Mouse (Mus musculus) lung, embryonic 14.5 days (tissue): ENCODE measurements at regions not wholly inside any gene's neighbourhood (a gene's known extent, or its start where the extent isn't known, plus 50 kb on each side); places are given as distances from the start of the nearest gene placed in this dataset.

Experiments
- ATAC-seq: fragments of 200-750 bp; cut with Nextera tagmentation; 2 replicates; pipeline ENCODE4 v1.8.0; 2017; ENCODE audit warnings: mild to moderate bottlenecking, moderate TSS enrichment, moderate library complexity; ENCODE audit not compliant: insufficient read depth
- DNase-seq: peaks from one replicate; pipeline ENCODE4 v3.0.0-alpha.2; 2015
- H3K27ac ChIP-seq: fragments of 300-500 bp; sonication (generic); 2 replicates; pipeline ENCODE4 v1.5.1; 2014; ENCODE audit warnings: low read depth, mild to moderate bottlenecking, moderate library complexity
- H3K27me3 ChIP-seq: fragments of 300-500 bp; sonication (generic); 2 replicates; pipeline ENCODE4 v1.6.1; 2014; ENCODE audit warnings: low read length, control low read depth; ENCODE audit not compliant: insufficient read depth
- H3K36me3 ChIP-seq: fragments of 300-500 bp; sonication (generic); 2 replicates; pipeline ENCODE4 v1.6.1; 2014; ENCODE audit warnings: control low read depth; ENCODE audit not compliant: insufficient read depth
- H3K4me1 ChIP-seq: fragments of 300-500 bp; sonication (generic); 2 replicates; pipeline ENCODE4 v1.6.1; 2014; ENCODE audit warnings: antibody characterized with exemption, control low read depth; ENCODE audit not compliant: insufficient read depth
- H3K4me2 ChIP-seq: fragments of 300-500 bp; sonication (generic); 2 replicates; pipeline ENCODE4 v1.6.1; 2014; ENCODE audit warnings: mild to moderate bottlenecking
- H3K4me3 ChIP-seq: fragments of 300-500 bp; sonication (generic); 2 replicates; pipeline ENCODE4 v1.5.1; 2014; ENCODE audit warnings: low read depth, low read length
- H3K9ac ChIP-seq: fragments of 300-500 bp; sonication (generic); 2 replicates; pipeline ENCODE4 v1.6.1; 2014
- H3K9me3 ChIP-seq: fragments of 300-500 bp; sonication (generic); 2 replicates; pipeline ENCODE4 v1.6.1; 2016; ENCODE audit warnings: low read depth, low read length, control low read depth
- CTCF ChIP-seq: IDR thresholded peaks from 2 replicates; pipeline ENCODE4 v1.5.1; 2016; ENCODE audit warnings: antibody characterized with exemption, low read depth
- WGBS: fragments of 180-500 bp; shearing (Covaris S2); extraction: QIAGEN DNeasy Blood & Tissue Kit; methylation state at CpG from one replicate; pipeline ENCODE4 v1.1.7; 2014; 5-methylcytosine and 5-hydroxymethylcytosine counted together

DNA sequence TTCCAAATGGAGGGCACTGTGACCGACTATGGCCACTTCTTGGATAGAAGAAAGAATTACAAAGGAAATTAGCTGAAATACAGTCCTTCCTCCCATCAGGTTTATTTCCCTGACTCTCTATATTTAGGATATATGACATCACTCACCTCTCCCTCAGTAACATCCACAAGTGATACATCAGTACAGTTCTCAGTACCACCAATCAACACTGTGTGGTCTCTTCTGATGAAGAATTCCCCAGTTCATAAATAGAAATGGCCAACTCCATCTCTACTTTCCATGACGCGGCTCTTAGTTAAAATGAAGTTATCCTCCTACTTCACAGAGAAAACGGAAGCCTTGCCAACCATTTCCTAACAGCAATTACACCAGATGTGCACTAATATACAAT is 208.3 kb upstream of the Dio2 start:
- Histone ChIP-seq H3K9me3 (no peaks in the 10 kb centered on the region), H3K27me3 (no peaks in the 10 kb centered on the region), H3K9ac (no peak overlapping the region), H3K36me3 (no peaks in the 10 kb centered on the region), H3K4me3 (no peak overlapping the region), H3K27ac (no peak overlapping the region), H3K4me2 (no peak overlapping the region), H3K4me1 (no peaks in the 10 kb centered on the region)
- no peak for TF ChIP-seq CTCF
- WGBS: 79% methylated on average over 4 of the region's 4 CpGs
- no peak for DNase-seq
- ATAC-seq: no peak

DNA sequence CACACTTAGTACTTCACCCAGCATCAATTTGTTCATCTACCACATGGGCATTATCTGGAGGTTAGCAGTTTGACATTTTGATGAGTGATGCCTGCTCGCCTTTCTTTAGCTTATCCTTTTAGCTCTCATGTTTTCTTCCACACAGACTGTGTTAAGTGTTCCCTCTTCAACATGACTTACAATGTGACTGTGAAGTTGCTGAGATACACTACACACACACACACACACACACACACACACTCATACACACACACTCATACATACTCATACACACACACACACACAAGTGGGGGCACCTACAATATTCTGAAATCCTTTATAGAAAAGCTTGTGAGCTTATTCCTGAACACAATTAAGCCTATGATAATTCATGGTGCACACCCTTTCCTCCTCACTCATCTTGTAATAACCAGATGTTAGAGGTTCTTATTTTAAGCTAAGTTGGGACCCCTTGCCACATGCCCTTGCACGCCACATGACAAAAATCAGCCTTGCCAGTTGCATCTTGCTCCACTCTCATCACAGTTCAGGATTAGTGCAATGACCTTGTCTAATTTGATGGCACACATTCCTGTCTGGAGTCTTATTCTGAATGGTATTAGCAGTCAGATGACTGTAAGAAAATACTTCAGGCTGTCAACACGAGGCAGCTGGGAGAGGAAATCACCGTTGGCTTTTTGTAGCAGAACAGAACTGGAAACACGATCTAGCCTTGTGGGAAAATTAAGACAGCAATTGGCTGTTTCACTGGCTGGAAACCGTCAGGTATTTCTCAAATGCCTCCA is 207.7 kb upstream of the Dio2 start:
- Histone ChIP-seq H3K9me3 (no peaks in the 10 kb centered on the region), H3K4me3 (no peak overlapping the region), H3K27ac (no peak overlapping the region), H3K4me1 (no peaks in the 10 kb centered on the region), H3K27me3 (no peaks in the 10 kb centered on the region), H3K36me3 (no peaks in the 10 kb centered on the region), H3K4me2 (no peak overlapping the region), H3K9ac (no peak overlapping the region)
- no peak for DNase-seq
- no peak for TF ChIP-seq CTCF
- ATAC-seq: no peak
- WGBS: 54% methylated on average over 6 of the region's 6 CpGs

DNA sequence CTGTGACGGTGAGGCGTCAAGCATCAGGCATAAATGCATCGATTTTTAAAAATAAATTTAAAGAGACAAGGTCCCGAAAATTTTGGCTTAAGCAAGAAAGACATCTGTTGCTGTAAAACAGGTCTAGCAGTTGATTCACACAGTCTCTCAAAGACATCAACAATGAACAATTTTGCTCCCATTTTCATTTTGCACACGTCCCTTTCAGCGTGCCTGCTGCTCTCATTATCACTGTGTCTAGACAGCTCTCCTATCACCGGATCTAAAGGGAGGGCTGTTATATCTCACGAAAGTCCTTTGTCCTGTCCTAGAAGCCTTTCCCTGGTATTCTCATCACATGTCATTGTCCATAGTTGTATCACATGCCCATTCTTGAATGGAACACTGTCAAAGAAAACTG is 194.4 kb upstream of the Dio2 start:
- no peak for ATAC-seq
- Histone ChIP-seq H3K4me2 (no peak overlapping the region), H3K4me3 (no peak overlapping the region), H3K27ac (no peak overlapping the region), H3K9ac (no peak overlapping the region), H3K36me3 (no peaks in the 10 kb centered on the region), H3K4me1 (peaks cover 5% of the 10 kb centered on the region; the same call in 1 of the 2 replicates), H3K27me3 (no peaks in the 10 kb centered on the region), H3K9me3 (no peaks in the 10 kb centered on the region)
- TF ChIP-seq CTCF: no peak
- 91% methylated on average over 8 of the region's 8 CpGs for WGBS
- no peak for DNase-seq

DNA sequence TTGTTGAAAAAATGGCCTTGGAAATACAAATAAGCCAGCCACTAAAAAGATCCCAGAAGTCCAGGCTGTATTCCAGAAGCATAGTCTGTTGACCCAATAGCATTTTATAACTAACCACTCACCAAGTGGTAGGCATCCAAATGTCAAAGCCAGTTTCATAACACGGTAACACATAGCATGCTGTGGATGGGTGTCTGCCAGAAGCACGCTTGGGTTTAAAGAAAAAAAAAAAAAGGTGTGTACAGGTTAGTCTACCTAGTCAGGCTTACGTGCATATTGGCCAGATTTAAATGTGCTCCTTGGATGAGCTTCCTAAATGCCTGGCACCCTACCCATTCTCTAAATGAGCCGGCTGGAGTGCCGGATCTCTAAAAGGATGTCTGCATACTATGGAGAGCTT is 194.0 kb upstream of the Dio2 start:
- peaks cover 5% of the 10 kb centered on the region; the same call in 1 of the 2 replicates for H3K4me1 ChIP-seq

DNA sequence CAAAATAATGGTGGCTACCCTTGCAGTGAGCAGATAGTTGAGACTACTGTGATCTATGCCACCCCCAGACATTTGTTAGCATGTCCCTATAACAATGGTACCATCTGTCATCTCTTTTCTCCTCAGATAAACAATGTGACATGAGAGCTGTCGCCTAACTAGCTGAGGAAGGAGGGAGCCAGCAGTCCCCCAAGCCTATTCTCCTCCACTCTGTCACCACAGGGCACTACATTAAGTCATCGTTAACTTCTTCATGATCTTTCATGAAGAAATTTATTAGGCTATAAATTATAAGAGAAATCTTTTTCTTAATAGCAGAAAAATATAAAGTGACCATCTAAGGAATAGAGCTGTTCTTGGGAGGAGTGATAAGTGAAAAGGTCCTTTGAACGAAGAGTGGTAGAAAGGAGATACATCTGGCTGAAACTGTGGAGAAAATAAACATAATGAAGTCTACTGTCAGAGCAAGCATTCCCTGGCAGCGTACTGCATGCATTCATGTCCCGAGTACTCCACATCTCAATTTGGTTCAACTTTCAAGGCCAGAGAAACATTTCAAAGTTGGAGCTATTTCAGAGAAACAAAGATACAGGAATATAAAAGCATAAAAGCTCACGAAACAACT is 192.0 kb upstream of the Dio2 start:
- ATAC-seq (peak; percentile 91), DNase-seq (peak; percentile 86)
- H3K4me2 ChIP-seq: no peak overlapping the region

More for the DNA sequence above, 194.0 kb upstream of the Dio2 start:
- TF ChIP-seq CTCF: no peak
- Histone ChIP-seq H3K27me3 (no peaks in the 10 kb centered on the region), H3K9me3 (no peaks in the 10 kb centered on the region), H3K4me2 (no peak overlapping the region), H3K36me3 (no peaks in the 10 kb centered on the region), H3K4me3 (no peak overlapping the region), H3K9ac (no peak overlapping the region), H3K27ac (no peak overlapping the region)
- ATAC-seq (no peak), DNase-seq (no peak)
- WGBS: 90% methylated on average over 5 of the region's 5 CpGs

DNA sequence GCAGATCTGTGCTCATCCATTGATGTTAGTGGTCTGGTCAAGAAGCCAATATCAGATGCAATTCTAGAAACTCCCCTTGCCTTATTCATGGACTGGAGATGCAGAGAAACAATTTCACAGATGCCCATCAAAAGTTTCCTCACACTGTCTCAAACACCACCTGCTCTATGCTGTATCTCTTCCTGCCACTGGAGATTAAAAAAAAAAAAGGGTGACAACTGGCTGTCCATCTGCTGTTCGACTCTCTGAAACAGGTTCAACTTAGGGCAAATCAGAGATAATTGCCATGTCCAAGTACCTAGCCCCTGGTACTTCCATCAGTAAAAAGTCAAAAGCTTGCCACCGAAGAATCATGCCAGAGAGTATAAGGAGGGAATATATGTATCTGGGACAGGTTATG is 185.4 kb upstream of the Dio2 start:
- ATAC-seq: no peak
- WGBS: 82% methylated on average over 2 of the region's 2 CpGs

More for the DNA sequence above, 192.0 kb upstream of the Dio2 start:
- H3K27ac ChIP-seq: peak overlapping the region; percentile 9
- H3K4me3 ChIP-seq: no peak overlapping the region
- no peak for TF ChIP-seq CTCF
- no peaks in the 10 kb centered on the region for H3K9me3 ChIP-seq
- peaks cover 5% of the 10 kb centered on the region; the same call in 1 of the 2 replicates for H3K4me1 ChIP-seq
- 32% methylated on average over 6 of the region's 6 CpGs for WGBS
- no peaks in the 10 kb centered on the region for H3K36me3 ChIP-seq
- no peak overlapping the region for H3K9ac ChIP-seq
- no peaks in the 10 kb centered on the region for H3K27me3 ChIP-seq

DNA sequence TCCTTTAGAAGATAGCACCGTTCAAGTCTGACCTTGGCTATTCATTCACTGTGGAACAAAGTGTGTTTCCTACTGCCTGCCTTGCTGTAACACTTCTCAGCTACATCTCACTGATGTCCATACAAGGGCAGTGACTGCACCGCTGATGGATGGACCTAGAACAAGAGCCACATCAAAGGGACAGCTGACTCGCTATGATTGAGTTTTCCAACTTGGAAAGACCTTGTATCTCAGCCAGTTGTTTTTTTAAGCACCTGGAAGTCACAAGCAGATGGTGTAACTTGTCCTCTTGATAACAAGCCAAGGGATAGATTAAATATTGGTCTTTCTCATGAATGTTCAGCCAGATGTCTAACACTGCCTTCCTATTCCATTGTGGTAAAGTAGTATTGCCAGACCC is 184.9 kb upstream of the Dio2 start:
- H3K9ac ChIP-seq: no peak overlapping the region
- 57% methylated on average over 3 of the region's 3 CpGs for WGBS
- no peak overlapping the region for H3K27ac ChIP-seq
- H3K36me3 ChIP-seq: no peaks in the 10 kb centered on the region
- no peak overlapping the region for H3K4me3 ChIP-seq
- H3K27me3 ChIP-seq: no peaks in the 10 kb centered on the region
- TF ChIP-seq CTCF: no peak
- ATAC-seq (no peak), DNase-seq (no peak)
- H3K9me3 ChIP-seq: no peaks in the 10 kb centered on the region
- no peaks in the 10 kb centered on the region for H3K4me1 ChIP-seq
- H3K4me2 ChIP-seq: no peak overlapping the region

More for the DNA sequence above, 185.4 kb upstream of the Dio2 start:
- TF ChIP-seq CTCF: no peak
- H3K27me3 ChIP-seq: no peaks in the 10 kb centered on the region
- no peaks in the 10 kb centered on the region for H3K9me3 ChIP-seq
- no peaks in the 10 kb centered on the region for H3K4me1 ChIP-seq
- no peaks in the 10 kb centered on the region for H3K36me3 ChIP-seq
- H3K4me3 ChIP-seq: no peak overlapping the region
- DNase-seq: no peak
- no peak overlapping the region for H3K27ac ChIP-seq
- H3K9ac ChIP-seq: no peak overlapping the region
- H3K4me2 ChIP-seq: no peak overlapping the region
